Mouse (Mus musculus) yolk sac, embryonic 10.5 days (tissue): ENCODE data around the gene Usp8.

ENCODE experiments used
- DNase-seq: peaks from one replicate; pipeline ENCODE4 v3.0.0-alpha.2; 2017; ENCODE audit warnings: low spot score

Gene Usp8

DNA sequence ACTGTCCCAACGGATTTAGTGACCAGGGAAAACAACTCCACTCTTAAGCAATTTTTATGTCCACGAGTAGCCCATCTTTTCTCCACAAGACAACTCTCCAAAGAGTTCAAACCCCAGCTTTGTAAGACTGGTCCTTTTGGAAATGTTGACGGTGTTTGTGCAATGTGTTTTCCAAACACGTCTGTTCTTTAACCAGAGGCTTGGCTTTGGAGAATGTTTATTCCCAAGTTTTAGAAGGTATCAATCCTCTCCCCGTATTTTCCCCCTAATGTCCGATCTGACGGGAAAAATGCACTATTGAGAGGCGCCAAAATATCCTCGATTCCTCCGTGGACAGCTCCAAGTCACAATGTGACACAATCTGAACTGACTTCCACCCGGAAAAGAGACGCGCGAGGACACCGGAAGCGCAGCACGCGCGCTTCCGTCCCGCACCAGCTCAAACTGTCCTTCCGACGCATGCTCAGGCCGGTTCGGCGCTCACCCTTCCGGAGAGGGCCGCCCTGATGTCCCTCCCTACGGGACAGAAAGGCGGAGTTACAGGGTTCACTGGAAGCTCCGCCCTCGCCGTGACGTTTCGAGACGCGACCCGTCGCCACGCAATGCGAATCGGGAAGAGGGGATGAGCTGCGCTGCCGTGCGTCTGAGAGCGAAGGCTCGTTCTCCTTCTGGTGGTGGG lies at the start of gene Usp8:
Gene Usp8, plus strand, starts transcription at position 570 of the 679 bp plus-strand sequence.
- DNase-seq = peak; percentile 98

DNA sequence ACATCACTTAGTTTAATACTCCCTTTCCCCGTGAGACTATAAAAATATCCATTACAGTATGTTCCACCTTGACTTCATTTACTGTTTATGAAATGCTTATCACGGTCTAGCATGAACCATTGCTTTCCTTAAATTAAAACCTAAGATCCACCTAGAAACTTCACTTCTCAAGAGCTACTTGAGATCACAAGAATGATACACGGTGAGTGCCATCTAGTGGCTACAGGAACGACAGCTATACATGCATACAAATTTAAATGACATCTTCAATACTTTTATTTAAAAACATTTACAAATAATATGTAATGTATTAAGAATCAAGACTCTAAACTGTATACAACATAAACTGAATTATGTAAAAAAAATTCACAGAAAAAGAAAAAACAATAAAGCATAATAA lies 43.6 kb upstream of the Usp8 start:
- DNase-seq = no peak

DNA sequence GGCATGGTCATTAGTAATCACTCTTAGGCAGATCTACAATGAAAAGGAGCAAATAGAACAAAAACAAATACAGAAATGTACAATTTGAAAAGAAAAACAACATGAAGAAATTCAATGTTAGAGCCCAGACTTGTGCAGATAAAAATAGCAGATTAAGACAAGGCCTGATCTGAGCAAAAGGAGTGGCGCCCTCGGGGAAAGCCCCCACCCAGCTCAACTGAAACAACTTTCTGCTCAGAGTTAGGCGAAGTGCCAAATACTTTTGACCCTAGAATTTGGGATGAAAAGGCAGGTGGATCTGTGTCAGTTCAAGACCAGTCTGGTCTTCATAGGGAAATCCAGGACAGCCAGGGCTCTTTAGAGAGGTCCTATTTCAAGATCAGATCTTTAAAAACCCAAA lies 41.1 kb upstream of the Usp8 start:
- DNase-seq = no peak

DNA sequence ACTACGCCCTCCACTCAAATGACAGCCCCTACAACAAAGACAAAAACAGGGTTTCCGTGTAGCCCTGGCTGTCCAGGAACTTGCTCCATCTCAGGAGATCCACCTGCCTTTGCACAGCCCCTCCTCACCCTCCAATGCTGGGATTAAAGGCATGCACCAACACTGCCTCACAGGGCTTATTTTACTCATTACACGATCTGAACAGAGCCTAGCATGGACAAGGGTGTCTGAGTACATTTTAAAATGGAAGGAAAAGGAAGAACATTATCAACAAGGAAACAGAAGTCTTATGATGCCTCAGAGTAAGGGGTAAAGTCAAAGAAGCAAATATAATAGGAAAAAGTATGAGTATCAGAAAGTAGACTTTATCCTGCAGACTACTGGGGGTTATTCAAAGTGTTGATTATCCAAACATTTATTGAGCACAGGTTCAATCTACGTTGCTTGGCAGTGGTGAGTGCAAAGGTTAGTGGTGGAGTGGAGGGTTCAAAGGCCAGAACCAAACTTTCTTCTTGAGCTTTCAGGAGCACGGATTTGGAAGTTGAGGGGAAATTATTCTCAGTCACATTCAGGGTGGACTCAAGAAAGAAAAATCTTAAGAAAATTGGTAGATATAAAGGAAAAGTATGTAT lies 38.4 kb upstream of the Usp8 start:
- peak; percentile 50 for DNase-seq

DNA sequence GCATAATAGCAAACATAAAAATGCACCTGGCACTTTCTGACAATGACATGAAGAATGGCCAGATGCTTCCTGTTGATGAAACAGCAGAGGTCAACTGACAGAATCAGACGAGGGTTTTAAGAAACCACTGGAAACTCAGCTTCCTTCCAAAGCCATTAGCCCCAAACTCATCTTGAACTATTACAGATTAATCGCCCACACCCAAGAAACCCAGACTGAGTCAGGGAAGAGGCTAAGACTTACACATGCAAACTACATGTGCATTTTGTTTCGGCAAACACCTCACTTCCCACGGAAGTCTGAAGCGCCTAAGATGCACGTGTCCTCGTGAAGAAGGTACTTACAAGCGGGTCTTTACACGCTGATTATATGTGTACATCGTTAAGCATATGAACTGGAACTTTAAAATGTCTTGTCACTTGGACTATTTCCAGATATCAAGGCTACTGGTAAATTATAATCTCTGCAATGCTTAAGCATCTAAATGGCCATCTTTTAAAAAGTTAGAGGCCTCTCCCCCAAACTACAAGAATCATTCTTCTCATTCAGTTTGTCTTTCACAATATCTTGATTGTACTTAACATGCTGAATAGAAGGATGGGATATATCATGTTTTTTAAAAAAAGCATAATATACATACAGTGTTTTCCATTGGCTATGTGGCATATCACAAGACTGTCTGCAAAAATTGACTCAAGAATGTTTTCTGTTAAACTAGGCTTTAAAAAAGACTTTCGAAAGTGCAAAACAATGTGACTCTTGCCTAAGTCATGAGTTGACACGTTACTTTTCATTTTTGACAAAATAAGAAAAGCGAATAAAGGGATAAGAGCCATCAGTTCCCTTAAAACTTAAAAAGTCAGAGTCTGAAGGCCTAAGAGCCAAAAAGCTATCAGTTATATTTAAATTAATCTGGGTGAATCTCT lies 33.5 kb upstream of the Usp8 start:
- DNase-seq = no peak

DNA sequence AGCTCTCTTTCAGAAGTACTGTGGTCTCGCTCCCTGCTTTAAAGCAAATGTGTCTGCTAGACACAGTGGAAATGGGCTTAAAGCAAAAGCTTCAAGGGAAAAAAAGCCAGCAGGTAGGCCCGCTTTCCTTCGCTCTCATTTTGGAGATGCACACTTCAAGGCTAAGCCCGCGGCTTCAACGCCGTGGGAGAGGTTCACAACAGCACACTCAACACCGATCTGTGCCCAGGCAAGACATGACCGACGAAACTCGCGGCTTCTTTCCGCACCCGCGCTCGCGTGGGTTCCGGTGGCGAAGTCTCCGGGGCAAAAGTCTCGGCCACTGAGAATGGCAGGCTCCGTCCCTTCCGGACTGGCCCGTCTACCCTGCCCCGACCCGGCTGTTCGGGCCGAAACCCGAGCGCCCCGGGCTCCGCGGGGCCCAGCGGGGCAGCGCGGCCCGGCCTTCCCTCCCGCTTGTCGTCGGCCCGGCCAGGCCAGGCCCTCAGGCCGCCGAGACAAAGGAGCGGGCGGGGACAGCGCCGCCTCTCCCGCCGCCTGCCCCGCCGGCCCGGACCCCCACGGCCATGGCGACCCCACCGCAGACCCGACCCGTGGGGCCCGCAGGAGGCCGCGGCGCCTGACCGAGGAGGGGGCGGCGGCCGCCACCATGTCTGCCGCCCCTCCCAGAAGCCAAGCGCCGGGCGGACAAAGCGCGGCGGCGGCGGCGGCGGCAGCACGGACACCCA lies 32.5 kb upstream of the Usp8 start:
- DNase-seq = peak; percentile 66

DNA sequence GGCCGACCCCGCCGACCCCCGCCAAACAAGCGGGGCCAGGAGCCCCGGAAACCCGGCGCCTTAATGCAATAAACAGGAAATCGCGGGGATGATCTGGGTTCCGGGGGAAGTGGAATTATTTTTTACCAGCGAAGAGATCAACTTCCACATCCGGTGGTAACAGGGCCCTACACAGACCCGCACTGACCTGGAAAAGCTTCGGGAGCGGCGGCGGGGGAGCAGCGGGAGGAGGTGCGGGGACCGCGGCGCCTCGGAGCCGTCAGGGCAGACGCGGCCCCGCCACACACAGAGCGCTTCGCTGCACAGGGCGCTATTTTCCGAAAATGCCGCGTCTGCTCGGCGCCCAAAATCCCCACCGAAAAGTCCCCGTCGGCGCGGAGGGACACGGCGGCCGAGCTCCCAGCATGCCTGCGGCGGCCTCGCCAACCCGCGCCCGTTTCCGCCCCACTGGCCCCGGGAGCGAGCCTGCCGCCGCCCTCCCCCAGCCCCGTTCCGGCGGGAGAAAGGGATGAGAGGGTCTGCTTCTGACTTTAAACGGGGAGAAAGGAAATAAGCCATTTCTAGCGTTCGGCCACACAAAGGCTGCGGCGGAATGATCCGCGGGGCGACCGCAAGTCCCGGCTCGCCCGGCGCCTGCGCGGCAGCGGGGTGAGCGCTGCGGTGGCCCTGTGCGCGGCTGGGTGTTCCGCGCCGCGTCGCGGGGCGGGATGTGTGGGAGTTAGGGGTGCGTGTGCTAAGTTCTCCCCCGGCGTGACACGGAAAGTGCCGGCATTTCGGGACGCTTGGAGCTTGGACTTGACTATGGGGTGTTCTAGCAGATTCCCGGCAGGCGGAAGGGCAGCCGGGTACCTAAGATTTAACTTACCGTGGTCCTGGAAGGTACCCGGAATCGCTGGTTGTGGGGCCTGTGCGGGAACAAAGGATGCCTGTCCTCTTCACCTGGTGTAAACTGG lies 31.7 kb upstream of the Usp8 start:
- DNase-seq = peak; percentile 91

DNA sequence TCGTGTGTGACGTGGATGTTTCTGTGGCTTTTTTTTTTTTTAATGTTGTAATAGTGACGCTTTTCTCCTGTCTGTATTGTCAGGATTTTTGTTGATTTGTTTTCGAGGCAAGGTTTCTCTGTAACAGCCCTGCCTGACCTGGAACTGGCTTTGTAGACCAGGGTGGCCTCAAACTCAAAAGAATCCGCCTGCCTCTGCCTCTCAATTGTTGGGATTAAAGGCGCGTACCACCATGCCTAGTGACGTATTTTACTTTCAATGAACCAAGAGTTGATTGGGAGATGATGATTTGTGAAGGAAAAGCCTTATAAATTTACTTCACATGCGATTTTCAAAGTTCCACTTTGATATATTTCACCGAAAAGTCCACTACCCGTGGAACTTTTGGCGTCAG lies 31.0 kb upstream of the Usp8 start, which contains the start of gene Gabpb1:
Gene Gabpb1, minus strand, starts transcription at position 216 of the 394 bp plus-strand sequence.
- no peak for DNase-seq

DNA sequence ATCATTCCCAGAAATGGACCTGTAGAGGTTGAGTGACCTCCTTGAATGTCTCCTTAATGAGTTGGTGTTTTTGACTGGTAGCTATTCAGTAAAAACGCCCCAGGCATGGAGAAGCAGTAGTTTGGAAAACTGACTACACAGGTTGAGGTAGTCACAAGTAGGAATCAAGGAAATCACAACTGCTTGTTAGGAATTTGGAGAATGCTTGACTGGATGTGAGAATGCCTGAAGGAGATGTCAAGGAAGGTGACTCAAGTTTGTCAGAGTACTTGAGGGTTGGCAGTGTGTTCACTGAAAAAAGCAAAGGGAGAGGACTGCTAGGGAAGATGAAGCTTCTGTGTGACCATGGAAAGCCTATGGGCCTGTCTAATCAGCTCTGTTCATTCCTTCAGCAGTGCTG lies 29.8 kb upstream of the Usp8 start:
- DNase-seq = no peak

DNA sequence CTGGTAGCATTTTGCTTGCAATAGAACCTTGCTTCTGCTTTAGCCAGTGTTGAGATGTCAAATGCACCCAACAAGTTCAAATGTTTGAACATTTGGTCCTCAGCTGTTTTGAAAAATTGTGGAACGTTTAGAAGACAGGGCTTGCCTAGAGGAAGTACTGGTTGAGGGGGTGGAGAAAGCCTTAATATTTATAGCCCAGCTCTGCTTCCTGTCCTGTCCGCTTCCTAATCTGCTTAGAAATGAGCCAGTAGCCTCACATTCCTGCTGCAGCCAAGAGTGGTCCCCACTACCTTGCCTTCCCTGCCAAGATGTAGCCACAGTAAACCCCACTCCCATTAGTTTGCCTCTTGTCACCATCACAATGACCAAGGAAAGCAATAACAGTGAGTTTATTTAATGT lies 24.8 kb upstream of the Usp8 start:
- DNase-seq = no peak

DNA sequence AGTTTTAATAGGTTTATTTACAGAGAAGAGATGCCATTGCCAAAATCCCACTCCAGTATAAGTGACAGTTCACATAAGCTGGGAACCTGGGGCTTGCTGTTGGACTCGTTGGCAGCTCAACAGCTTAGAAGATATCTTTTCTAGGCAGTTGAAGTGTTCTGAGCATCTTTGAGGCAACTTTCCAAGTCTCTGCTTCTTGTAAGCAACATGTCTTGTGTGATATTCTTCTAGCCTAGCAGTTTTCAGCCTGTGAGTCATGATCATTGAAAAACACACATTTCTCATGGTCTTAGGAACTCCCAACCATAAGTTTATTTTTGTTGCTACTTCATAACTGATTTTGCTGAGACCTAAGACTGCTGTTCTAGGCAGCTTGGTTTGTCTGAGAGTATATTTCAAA lies 24.2 kb upstream of the Usp8 start:
- DNase-seq = no peak

DNA sequence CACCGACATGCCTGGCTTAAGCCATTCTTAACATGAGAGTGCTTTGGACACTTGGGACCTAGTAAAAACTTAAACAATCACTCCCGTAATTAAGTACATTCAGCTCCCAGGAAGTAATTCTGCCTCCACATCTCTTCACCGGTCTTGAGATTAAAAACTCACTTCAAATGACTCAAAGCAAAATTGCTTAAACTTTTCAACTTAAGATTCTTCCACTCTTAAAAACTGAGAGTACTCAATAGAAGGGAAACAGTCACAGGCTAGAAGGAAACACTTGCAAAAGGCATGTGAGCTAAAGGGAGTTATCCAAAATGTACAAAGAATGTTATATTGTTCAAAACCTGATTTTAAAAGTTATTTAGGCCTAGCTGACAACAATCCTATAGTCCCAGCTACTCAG lies 15.8 kb upstream of the Usp8 start:
- no peak for DNase-seq

DNA sequence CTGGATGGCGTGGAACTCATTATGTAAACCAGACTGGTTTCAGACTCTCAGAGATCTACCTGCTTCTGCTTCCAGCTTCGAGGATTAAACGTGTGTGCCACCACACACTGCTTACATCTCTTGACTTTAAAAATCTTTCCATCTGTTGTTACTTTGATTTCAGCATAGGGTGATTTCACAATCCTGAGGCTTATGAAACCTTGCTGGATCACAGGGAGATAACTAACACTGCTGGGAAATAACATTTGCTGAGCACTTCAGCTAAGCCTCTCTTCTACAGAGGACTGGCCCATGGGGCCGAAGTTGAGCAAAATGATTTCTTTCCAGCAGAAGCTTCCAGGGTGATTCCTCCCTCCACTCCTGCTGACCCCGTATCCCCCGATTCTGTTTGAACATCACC lies 11.8 kb upstream of the Usp8 start:
- DNase-seq = no peak

DNA sequence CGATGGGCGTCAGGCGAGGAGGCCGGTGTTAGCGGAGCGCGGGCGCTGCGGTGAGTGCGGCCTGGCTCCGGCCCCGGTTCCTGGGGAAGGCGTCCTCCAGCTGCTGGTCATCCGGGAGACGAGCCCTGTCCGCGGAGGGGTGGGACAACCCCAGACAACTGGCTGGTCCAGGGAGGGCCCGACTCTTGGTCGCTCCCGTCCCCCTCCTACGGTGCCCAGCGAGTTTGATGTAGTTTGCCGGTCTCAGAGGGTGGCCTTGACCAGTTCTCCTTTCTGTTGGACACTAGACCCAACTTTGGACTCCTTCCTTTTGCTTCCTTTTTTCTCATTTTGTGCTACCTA lies 281 bp downstream of the Usp8 start:
- DNase-seq = no peak

DNA sequence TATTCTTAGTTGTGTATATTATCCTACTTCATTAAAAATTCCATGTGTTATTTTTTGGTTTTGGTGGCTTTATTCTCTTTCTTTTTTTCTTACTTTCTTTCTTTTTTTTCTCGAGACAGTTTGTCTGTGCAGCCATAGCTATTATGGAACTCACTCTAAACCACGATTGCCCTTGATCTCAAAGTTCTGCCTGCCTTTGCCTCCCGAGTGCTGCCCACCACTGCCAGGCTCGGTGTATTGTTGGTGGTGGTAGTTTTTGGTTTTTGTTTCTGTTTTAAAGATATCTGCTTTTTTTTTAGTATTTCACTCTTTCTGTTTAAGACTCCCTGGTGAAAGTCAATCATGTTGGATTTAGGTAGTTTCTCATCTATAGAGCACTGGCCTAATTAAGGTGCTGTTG lies 1.2 kb downstream of the Usp8 start:
- DNase-seq = no peak

DNA sequence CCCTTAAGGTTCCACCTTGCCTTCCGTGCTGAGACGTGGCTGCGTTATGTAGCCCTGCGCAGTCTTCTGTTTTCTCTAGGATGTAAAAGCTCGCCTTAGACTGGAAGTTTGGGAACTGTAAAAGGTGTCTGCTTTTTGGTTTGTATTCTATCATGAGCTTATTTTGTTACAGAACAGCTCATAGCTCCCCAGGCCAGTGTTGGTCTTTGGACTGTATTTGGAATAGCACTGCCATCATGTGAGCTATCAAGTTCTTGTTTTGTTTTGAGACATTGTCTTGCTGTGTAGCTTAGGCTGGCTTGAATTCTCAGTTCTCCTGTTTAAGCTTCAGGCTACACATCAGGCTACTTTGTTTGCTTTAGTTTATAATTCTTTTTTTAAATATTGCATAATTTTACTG lies 5.4 kb downstream of the Usp8 start:
- DNase-seq = no peak

DNA sequence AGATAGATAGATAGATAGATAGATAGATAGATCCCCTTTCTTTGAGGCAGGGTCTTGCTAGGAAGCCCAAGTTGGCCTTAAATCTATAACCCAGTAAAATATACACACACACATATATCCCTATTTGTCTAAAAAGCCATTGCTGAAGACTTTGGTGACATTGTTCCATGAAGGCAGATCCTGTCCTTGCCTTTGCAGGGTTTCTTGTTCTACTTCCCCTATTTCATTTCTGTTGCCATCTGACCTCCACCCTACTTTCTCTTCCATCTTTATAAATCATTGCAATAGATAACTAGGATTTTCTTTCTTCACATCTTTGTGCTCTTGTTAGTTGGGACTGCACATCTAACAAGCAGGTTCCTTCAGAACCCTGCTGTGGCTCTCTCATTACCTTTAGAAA lies 5.8 kb downstream of the Usp8 start:
- no peak for DNase-seq

DNA sequence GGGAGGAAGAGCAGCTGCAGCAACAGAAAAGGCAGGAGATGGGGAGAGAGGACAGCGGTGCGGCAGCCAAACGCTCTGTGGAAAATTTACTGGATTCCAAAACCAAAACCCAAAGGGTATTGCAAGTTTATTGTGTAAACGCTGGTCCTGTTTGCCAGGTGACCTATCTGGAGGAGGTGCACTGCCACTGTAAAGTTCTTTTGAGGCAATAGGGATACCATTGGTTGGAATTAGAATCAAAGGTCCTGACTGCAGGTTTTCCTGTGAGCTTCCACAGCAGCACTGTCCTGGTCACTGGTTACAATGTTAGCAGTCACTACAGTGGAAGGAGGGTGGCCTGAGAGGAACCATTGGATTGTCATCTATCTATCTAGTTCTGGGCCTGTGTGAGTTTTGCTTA lies 22.1 kb downstream of the Usp8 start:
- no peak for DNase-seq

DNA sequence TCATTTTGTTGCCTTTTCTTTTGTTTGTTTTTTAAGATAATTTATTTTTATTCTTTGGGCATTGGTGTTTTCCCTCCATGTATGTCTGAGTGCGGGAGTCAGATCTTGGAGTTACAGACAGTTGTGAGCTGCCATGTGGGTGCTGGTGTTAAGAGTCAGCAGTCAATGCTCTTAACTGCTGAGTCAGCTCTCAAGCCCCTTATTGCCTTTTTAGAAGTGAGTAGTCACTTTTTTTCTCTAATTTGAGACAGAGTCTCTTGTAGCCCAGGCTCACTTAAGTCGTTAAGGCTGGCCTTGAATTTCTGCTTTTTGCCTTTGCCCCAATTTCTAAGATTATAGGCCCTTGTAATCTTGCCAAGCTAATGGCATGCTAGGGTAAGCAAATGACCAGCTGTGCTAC lies 23.4 kb downstream of the Usp8 start:
- no peak for DNase-seq

DNA sequence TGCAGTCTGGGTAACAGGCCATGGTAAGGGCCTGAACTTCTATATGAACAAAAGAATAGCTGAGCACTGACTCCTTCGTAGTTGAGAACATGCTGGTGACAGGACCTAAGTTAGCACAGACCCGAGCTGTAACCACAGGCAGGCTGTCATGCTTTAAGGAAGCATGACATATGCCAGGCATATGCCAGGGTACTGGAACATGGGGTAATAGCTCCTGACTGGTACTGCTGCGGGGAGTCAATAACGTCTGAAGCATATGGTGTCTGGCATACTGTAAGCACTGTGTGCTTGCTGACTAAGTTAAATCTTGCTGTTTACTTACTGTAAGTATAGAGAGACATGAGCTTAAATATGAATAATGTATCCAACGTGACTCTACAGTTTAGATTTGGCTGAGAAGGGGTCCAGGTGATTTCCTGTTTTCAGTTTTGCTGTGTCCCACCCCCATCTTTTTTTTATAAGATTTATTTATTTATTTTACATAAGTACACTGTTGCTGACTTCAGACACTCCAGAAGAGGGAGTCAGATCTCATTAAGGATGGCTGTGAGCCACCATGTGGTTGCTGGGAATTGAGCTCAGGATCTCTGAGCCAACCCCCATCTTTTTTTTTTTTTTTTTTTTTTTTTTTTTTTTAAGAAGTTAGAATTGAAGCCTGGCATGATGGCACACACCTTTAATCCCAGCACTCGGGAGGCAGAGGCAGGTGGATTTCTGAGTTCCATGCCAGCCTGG lies 28.4 kb downstream of the Usp8 start:
- DNase-seq = no peak

DNA sequence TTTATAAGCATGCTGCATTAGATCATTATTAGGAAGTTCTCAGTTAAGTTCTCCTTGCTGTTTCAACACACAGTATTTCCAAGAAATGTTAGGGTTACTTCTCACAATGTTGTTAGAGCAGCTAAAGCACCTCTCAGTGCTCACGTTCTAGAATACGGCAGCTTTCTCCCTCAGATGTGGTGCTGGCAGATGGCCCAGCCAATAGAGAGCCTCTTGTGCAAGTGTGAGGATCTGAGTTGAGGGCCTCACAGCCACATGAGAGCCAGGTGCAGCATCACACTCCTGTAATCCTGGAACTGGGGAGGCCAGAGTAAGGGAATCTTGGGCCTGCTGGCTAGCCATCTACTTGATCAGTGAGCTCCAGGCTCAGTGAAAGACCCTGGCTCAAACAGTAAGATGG lies 33.2 kb downstream of the Usp8 start:
- no peak for DNase-seq
